Mouse (Mus musculus) CH12.LX (cell line): Measurements from ENCODE around the gene Hcar2. TPM values are rescaled to one million over a fixed set of nuclear protein-coding genes. Genes with fewer than 3 reads are reported as not detected.

Source experiments
- DNase-seq: peaks from one replicate; pipeline ENCODE4 v3.0.0-alpha.2; 2013; ENCODE audit errors: extremely low read depth
- H3K27ac ChIP-seq: 2 replicates; pipeline ENCODE4 v1.5.1; 2012; ENCODE audit warnings: low read depth, mild to moderate bottlenecking, control low read depth, moderate library complexity; ENCODE audit not compliant: insufficient read depth
- H3K27me3 ChIP-seq: replicated peaks from 2 replicates; pipeline ENCODE3; 2012; ENCODE audit warnings: inconsistent platforms
- H3K36me3 ChIP-seq, 2 experiments: replicated peaks in 1 of 2; 2 replicates each; pipeline versions ENCODE3 to v1.6.1; 2012; ENCODE audit warnings: inconsistent platforms in 1 of 2, low read length in 1 of 2, mild to moderate bottlenecking in 1 of 2, mixed read lengths in 1 of 2, moderate library complexity in 1 of 2; ENCODE audit not compliant: control insufficient read depth in 1 of 2, insufficient read depth in 1 of 2
- H3K4me1 ChIP-seq, 2 experiments: 2 replicates each; pipeline ENCODE4 v1.6.1; 2012; ENCODE audit warnings: inconsistent platforms in 1 of 2, moderate library complexity in 1 of 2; ENCODE audit not compliant: insufficient read depth in 2 of 2, control insufficient read depth in 1 of 2
- H3K4me2 ChIP-seq: 2 replicates; pipeline ENCODE4 v1.6.1; 2012; ENCODE audit warnings: low read depth, mild to moderate bottlenecking, control low read depth; ENCODE audit not compliant: poor library complexity, insufficient read depth, severe bottlenecking
- H3K4me3 ChIP-seq, 3 experiments: fragments of 150-350 bp in 1 of 3; sonication (generic) in 1 of 3; replicated peaks in 1 of 3; 2 replicates each; pipeline versions ENCODE3 to v1.5.1; 2011 to 2012; ENCODE audit warnings: low read depth in 2 of 3, low read length in 2 of 3, mild to moderate bottlenecking in 2 of 3, moderate library complexity in 2 of 3, control low read depth in 1 of 3, improper control_type of control experiment in 1 of 3, inconsistent platforms in 1 of 3, mixed read lengths in 1 of 3; ENCODE audit not compliant: poor library complexity in 1 of 3
- H3K79me2 ChIP-seq: replicated peaks from 2 replicates; pipeline ENCODE4 v1.6.1; 2012; ENCODE audit warnings: mild to moderate bottlenecking, moderate library complexity; ENCODE audit not compliant: control insufficient read depth, poor library complexity, insufficient read depth, severe bottlenecking; ENCODE audit errors: extremely low read depth
- H3K9ac ChIP-seq: 2 replicates; pipeline ENCODE4 v1.6.1; 2012; ENCODE audit warnings: low read depth, mild to moderate bottlenecking, control low read depth, moderate library complexity; ENCODE audit not compliant: insufficient read depth
- H3K9me3 ChIP-seq: replicated peaks from 2 replicates; pipeline ENCODE3; 2012; ENCODE audit warnings: low read length, inconsistent platforms, mixed read lengths
- BHLHE40 ChIP-seq: IDR thresholded peaks from 2 replicates; pipeline ENCODE4 v1.6.1; 2011; ENCODE audit warnings: mild to moderate bottlenecking, low read depth, low read length, improper control_type of control experiment
- CHD1 ChIP-seq: IDR thresholded peaks from 2 replicates; pipeline ENCODE4 v1.6.1; 2012; ENCODE audit warnings: low read depth, low read length, improper control_type of control experiment, inconsistent platforms
- CHD2 ChIP-seq: IDR thresholded peaks from 2 replicates; pipeline ENCODE4 v1.6.1; 2011; ENCODE audit warnings: low read length, improper control_type of control experiment
- E2F4 ChIP-seq: IDR thresholded peaks from 2 replicates; pipeline ENCODE4 v1.6.1; 2011; ENCODE audit warnings: low read depth, low read length, improper control_type of control experiment; ENCODE audit not compliant: insufficient replicate concordance
- ETS1 ChIP-seq: conservative IDR thresholded peaks from 2 replicates; pipeline ENCODE4 v1.6.1; 2012; ENCODE audit warnings: low read depth, mild to moderate bottlenecking, inconsistent platforms, low read length, improper control_type of control experiment, moderate library complexity
- HCFC1 ChIP-seq: IDR thresholded peaks from 2 replicates; pipeline ENCODE4 v1.6.1; 2012; ENCODE audit warnings: low read depth, mild to moderate bottlenecking, inconsistent platforms, low read length, improper control_type of control experiment
- KAT2A ChIP-seq: IDR thresholded peaks from 2 replicates; pipeline ENCODE4 v1.6.1; 2012; ENCODE audit warnings: low read length, improper control_type of control experiment, inconsistent platforms; ENCODE audit not compliant: insufficient replicate concordance
- MXI1 ChIP-seq: IDR thresholded peaks from 2 replicates; pipeline ENCODE4 v1.6.1; 2011; ENCODE audit warnings: mild to moderate bottlenecking, low read depth, low read length, improper control_type of control experiment
- MYC ChIP-seq: IDR thresholded peaks from 2 replicates; pipeline ENCODE4 v1.6.1; 2011; ENCODE audit warnings: low read depth, mild to moderate bottlenecking, improper control_type of control experiment, low read length
- NELFE ChIP-seq: IDR thresholded peaks from 2 replicates; pipeline ENCODE4 v1.6.1; 2011; ENCODE audit warnings: low read depth, low read length, improper control_type of control experiment
- NRF1 ChIP-seq: IDR thresholded peaks from 2 replicates; pipeline ENCODE4 v1.6.1; 2014; ENCODE audit warnings: low read depth, mild to moderate bottlenecking, inconsistent platforms, low read length, improper control_type of control experiment, moderate library complexity
- PAX5 ChIP-seq: IDR thresholded peaks from 2 replicates; pipeline ENCODE4 v1.6.1; 2012; ENCODE audit warnings: low read length, inconsistent platforms, mixed read lengths
- POLR2A ChIP-seq: IDR thresholded peaks from 2 replicates; pipeline ENCODE4 v1.6.1; 2011; ENCODE audit warnings: low read depth, mild to moderate bottlenecking, improper control_type of control experiment, low read length
- RAD21 ChIP-seq: IDR thresholded peaks from 2 replicates; pipeline ENCODE4 v1.6.1; 2011; ENCODE audit warnings: low read depth, mild to moderate bottlenecking, low read length, improper control_type of control experiment, moderate library complexity
- RCOR1 ChIP-seq: conservative IDR thresholded peaks from 2 replicates; pipeline ENCODE4 v1.6.1; 2012; ENCODE audit warnings: low read depth, mild to moderate bottlenecking, inconsistent platforms, low read length, improper control_type of control experiment
- SMC3 ChIP-seq: IDR thresholded peaks from 2 replicates; pipeline ENCODE4 v1.6.1; 2011; ENCODE audit warnings: low read depth, low read length, improper control_type of control experiment
- TBP ChIP-seq: conservative IDR thresholded peaks from 2 replicates; pipeline ENCODE4 v1.6.1; 2011; ENCODE audit warnings: low read depth, low read length, improper control_type of control experiment
- TCF12 ChIP-seq: IDR thresholded peaks from 2 replicates; pipeline ENCODE4 v1.6.1; 2014; ENCODE audit warnings: low read depth, mild to moderate bottlenecking, inconsistent platforms, low read length, improper control_type of control experiment
- USF2 ChIP-seq: conservative IDR thresholded peaks from 2 replicates; pipeline ENCODE4 v1.6.1; 2011; ENCODE audit warnings: low read depth, low read length, improper control_type of control experiment
- ZC3H11A ChIP-seq: IDR thresholded peaks from 2 replicates; pipeline ENCODE4 v1.6.1; 2012; ENCODE audit warnings: low read depth, mild to moderate bottlenecking, inconsistent platforms, low read length, improper control_type of control experiment
- ZKSCAN1 ChIP-seq: IDR thresholded peaks from 2 replicates; pipeline ENCODE4 v1.6.1; 2012; ENCODE audit warnings: low read depth, inconsistent platforms, low read length, improper control_type of control experiment, borderline replicate concordance
- dilution Hi-C: fragments of 300-500 bp; cut with MboI; formaldehyde crosslinking; loops from 2 replicates; pipeline ENCODE4 v1.14.3; 2020; ENCODE audit warnings: low sequenced_read_pairs; ENCODE audit not compliant: extremely low pct_unique_long_range_greater_than_20kb, extremely low pct_ligation_motif_present
- in situ Hi-C: fragments of 300-500 bp; cut with MboI; formaldehyde crosslinking; loops from 3 replicates; pipeline ENCODE4 v1.14.3; 2019; ENCODE audit warnings: low sequenced_read_pairs, low pct_ligation_motif_present, low pct_unique_long_range_greater_than_20kb, mixed read lengths
- polyA plus RNA-seq: library from polyadenylated mRNA; unstranded; fragments of >175 nt; gene quantifications from 2 replicates; pipeline ENCODE4 v1.2.1, GENCODE M21; 2012; ENCODE audit warnings: low read depth; ENCODE audit not compliant: insufficient read length
- total RNA-seq, 2 experiments: library from RNA; depleted of rRNA; stranded (reverse); fragments of 300-350 nt in 1 of 2; fragments of >200 nt in 1 of 2; gene quantifications; 2 replicates each; pipeline ENCODE4 v1.2.3; 2012 to 2014

The Hcar2 gene
- total and polyA plus RNA-seq, 3 experiments = not detected

- dilution Hi-C loops (no loop called here), in situ Hi-C loops (no loop called here)
- Histone ChIP-seq H3K9ac (no peak overlapping the region), H3K4me3 (no peak overlapping the region), H3K79me2 (no peaks in the 10 kb centered on the region)
- TF ChIP-seq SMC3 (no peak), RCOR1 (no peak), MXI1 (no peak), RAD21 (no peak), BHLHE40 (no peak), POLR2A (no peak), PAX5 (no peak), CHD2 (no peak), TCF12 (no peak), E2F4 (no peak), HCFC1 (no peak), ZKSCAN1 (no peak), KAT2A (no peak), NRF1 (no peak), CHD1 (no peak)
- TF ChIP-seq, all 38 proteins: peak for 0
- no peak overlapping the region for H3K4me2 ChIP-seq
- peaks cover 0 to 5% of the 10 kb centered on the region in 2 experiments; a peak in 1 of 4 replicates for H3K4me1 ChIP-seq
- H3K9me3 ChIP-seq = no peaks in the 10 kb centered on the region
- no peak for DNase-seq
- H3K27me3 ChIP-seq = no peaks in the 10 kb centered on the region
- H3K36me3 ChIP-seq = no peaks in the 10 kb centered on the region
- no peak overlapping the region for H3K27ac ChIP-seq
Measured at GRCm38 (mm10) chr5:123842935-123843282, 22.4 kb downstream of the Hcar2 start.

- dilution Hi-C loops = no loop called here
- TF ChIP-seq PAX5 (no peak), ETS1 (no peak), MYC (no peak), KAT2A (no peak), TCF12 (no peak), TBP (no peak), RAD21 (no peak), NRF1 (no peak), NELFE (no peak), USF2 (no peak), ZC3H11A (no peak)
- no peak overlapping the region for H3K4me2 ChIP-seq
- DNase-seq = no peak
- in situ Hi-C loops = no loop called here
- no peaks in the 10 kb centered on the region for H3K9me3 ChIP-seq
- no peak overlapping the region for H3K27ac ChIP-seq
- H3K4me1 ChIP-seq = peaks cover 0 to 5% of the 10 kb centered on the region in 2 experiments; a peak in 1 of 4 replicates
- no peak overlapping the region for H3K9ac ChIP-seq
- no peaks in the 10 kb centered on the region for H3K27me3 ChIP-seq
- no peaks in the 10 kb centered on the region for H3K36me3 ChIP-seq
- no peaks in the 10 kb centered on the region for H3K79me2 ChIP-seq
- H3K4me3 ChIP-seq = no peak overlapping the region
Measured at GRCm38 (mm10) chr5:123842221-123842934, 22.9 kb downstream of the Hcar2 start.
